Mouse (Mus musculus): ENCODE data around the gene Nlrp3.

- TF ChIP-seq CTCF (IDR thresholded peaks at IDR 0.05; ENCODE audit: control insufficient read depth, insufficient read depth, insufficient replicate concordance, low read depth, low read length): no peak
- no peak for TF ChIP-seq POLR2A (IDR thresholded peaks at IDR 0.05; ENCODE audit: control insufficient read depth, low read depth, low read length)
Observed at GRCm38 (mm10) chr11:59596950-59597349, 55.6 kb downstream of the Nlrp3 start.
